Mouse (Mus musculus) macrophage (primary cell): Measurements from ENCODE around the gene G6pd2. TPM values are rescaled to one million over a fixed set of nuclear protein-coding genes. Genes with fewer than 3 reads are reported as not detected.

Source experiments
- H3K27ac ChIP-seq: fragments of 350-480 bp; formaldehyde crosslinking; 2 replicates; pipeline ENCODE4 v1.9.0; 2021
- H3K36me3 ChIP-seq: fragments of 350-480 bp; formaldehyde crosslinking; 2 replicates; pipeline ENCODE4 v1.9.0; 2021; ENCODE audit errors: inconsistent target
- H3K4me3 ChIP-seq: fragments of 350-480 bp; formaldehyde crosslinking; 2 replicates; pipeline ENCODE4 v1.9.0; 2021; ENCODE audit errors: inconsistent target
- H3K79me2 ChIP-seq: fragments of 350-480 bp; formaldehyde crosslinking; 2 replicates; pipeline ENCODE4 v1.9.0; 2021; ENCODE audit errors: inconsistent target
- WGBS: methylation state at CpG from one replicate; pipeline ENCODE4 v1.1.7; 2026; ENCODE audit warnings: inconsistent platforms; ENCODE audit not compliant: missing documents; 5-methylcytosine and 5-hydroxymethylcytosine counted together
- polyA plus RNA-seq: library from polyadenylated mRNA; stranded (reverse); fragments of 250-400 nt; gene quantifications from 3 replicates; pipeline ENCODE4 v1.2.4, GENCODE M21; 2018; ENCODE audit warnings: inconsistent platforms
- total RNA-seq, 78 experiments: library from RNA; depleted of rRNA; stranded (reverse); fragments of 250-400 nt; gene quantifications; 1 replicate in 9 of 78; 2 replicates in 24 of 78; 3 replicates in 43 of 78; 4 replicates in 2 of 78; pipeline ENCODE4 v1.2.4; 2018; ENCODE audit warnings: inconsistent platforms in 56 of 78

G6pd2 gene
- total RNA-seq (2018; cell fraction: chromatin; rRNA removed) = not detected
- total RNA-seq (2018; cell fraction: cytosol; rRNA removed) = under 1 TPM in 1 of 26 experiments, not detected in 25; 0.06 TPM
- not detected for total RNA-seq (2018; cell fraction: nucleus; rRNA removed)
- not detected in 3 replicates for polyA plus RNA-seq

DNA sequence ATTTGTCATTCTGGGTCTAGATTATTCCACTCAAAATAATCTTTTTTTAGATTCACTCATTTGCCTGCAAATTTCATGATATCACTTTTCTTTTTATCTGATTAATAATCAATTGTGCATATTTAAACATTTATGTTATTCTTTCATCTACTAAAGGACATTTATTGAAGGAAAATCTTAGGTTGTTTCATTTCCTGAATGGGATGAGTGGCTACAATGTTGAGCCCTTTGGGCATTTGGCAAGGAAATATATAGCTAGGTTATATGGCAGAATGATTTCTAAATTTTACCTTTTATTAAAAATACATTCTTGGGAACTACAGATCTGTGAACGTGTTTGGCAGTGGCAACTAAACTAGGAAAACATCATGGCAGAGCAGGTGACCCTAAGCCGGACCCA is at the start of gene G6pd2:
Gene G6pd2 (plus strand): TSS at position 301 of the 400 bp plus-strand sequence.
- WGBS = 100% methylated on average over 2 of the region's 2 CpGs
- no peaks in the 10 kb centered on the region for H3K79me2 ChIP-seq
- H3K27ac ChIP-seq = no peak within 1 kb of the TSS
- no peak within 1 kb of the TSS for H3K4me3 ChIP-seq
- H3K36me3 ChIP-seq = no peaks in the 10 kb centered on the region

- Histone ChIP-seq H3K79me2 (no peaks in the 10 kb centered on the region), H3K4me3 (no peak overlapping the region), H3K27ac (no peak overlapping the region), H3K36me3 (no peaks in the 10 kb centered on the region)
- WGBS = 39% methylated on average over 1 of the region's 1 CpGs
Measured at GRCm38 (mm10) chr5:61764214-61764613, 44.4 kb upstream of the G6pd2 start.

DNA sequence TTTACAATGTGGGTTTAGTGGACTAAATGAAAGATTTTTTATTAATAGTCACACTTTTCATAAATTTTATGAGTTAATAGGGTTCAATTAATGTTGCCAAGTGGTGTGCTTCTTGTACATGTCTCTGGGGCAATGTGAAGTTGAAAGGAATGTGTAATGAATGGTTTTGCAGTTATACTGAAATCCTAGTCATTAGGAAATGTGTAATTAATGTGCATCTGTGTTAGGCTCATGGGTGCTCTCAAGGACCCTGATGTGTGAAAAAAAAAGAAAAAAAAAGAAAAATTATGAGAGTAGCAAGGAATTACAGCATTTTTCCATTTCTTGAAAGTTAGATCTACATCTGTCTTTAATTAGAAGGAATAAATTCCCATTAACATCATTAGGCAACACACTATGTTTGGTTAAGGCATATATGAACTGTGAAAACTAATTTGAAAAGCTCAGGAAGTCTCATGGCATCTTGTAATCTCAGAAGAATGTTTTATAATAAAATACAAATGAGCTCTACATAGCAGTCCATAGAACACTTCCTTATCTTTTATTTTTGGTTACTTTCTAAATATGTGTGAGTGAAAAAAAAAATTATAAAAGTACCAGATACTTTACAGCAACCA is 24.4 kb downstream of the G6pd2 start:
- H3K36me3 ChIP-seq = no peaks in the 10 kb centered on the region
- no peak overlapping the region for H3K27ac ChIP-seq
- no peak overlapping the region for H3K4me3 ChIP-seq
- no peaks in the 10 kb centered on the region for H3K79me2 ChIP-seq

- H3K79me2 ChIP-seq = no peaks in the 10 kb centered on the region
- no peak overlapping the region for H3K27ac ChIP-seq
- H3K36me3 ChIP-seq = no peaks in the 10 kb centered on the region
- 67% methylated on average over 2 of the region's 2 CpGs for WGBS
- no peak overlapping the region for H3K4me3 ChIP-seq
Measured at GRCm38 (mm10) chr5:61843891-61844290, 35.3 kb downstream of the G6pd2 start.
